Mouse (Mus musculus) heart, postnatal 0 days (tissue): ENCODE results near the gene Ccr7. TPM values are rescaled to one million over a fixed set of nuclear protein-coding genes. Genes with fewer than 3 reads are reported as not detected.

Experiments
- ATAC-seq: fragments of 200-750 bp; cut with Nextera tagmentation; 2 replicates; pipeline ENCODE4 v1.8.0; 2017; ENCODE audit warnings: low read depth, moderate number of reproducible peaks, moderate library complexity; ENCODE audit not compliant: insufficient read depth
- DNase-seq: peaks from one replicate; pipeline ENCODE4 v3.0.0-alpha.2; 2016; ENCODE audit warnings: low spot score
- H3K27ac ChIP-seq: fragments of 300-500 bp; sonication (generic); 2 replicates; pipeline ENCODE4 v1.5.1; 2014; ENCODE audit warnings: low read depth, mild to moderate bottlenecking
- H3K27me3 ChIP-seq: fragments of 300-500 bp; sonication (generic); 2 replicates; pipeline ENCODE4 v1.6.1; 2014; ENCODE audit warnings: low read length, mixed read lengths; ENCODE audit not compliant: control insufficient read depth, insufficient read depth
- H3K36me3 ChIP-seq: fragments of 300-500 bp; sonication (generic); replicated peaks from 2 replicates; pipeline ENCODE4 v1.6.1; 2014; ENCODE audit warnings: low read length, mixed read lengths; ENCODE audit not compliant: control insufficient read depth, insufficient read depth
- H3K4me1 ChIP-seq: fragments of 300-500 bp; sonication (generic); 2 replicates; pipeline ENCODE4 v1.6.1; 2014; ENCODE audit warnings: antibody characterized with exemption; ENCODE audit not compliant: control insufficient read depth, insufficient read depth
- H3K4me2 ChIP-seq: fragments of 300-500 bp; sonication (generic); 2 replicates; pipeline ENCODE4 v1.6.1; 2014; ENCODE audit warnings: low read depth, mild to moderate bottlenecking, low read length, moderate library complexity
- H3K4me3 ChIP-seq: fragments of 300-500 bp; sonication (generic); 2 replicates; pipeline ENCODE4 v1.5.1; 2014; ENCODE audit warnings: low read depth, low read length
- H3K9ac ChIP-seq: fragments of 300-500 bp; sonication (generic); replicated peaks from 2 replicates; pipeline ENCODE4 v1.6.1; 2014; ENCODE audit warnings: low read depth, low read length, mixed read lengths
- H3K9me3 ChIP-seq: fragments of 300-500 bp; sonication (generic); replicated peaks from 2 replicates; pipeline ENCODE4 v1.6.1; 2016; ENCODE audit warnings: low read length; ENCODE audit not compliant: control insufficient read depth
- CTCF ChIP-seq: IDR thresholded peaks from 2 replicates; pipeline ENCODE4 v1.5.1; 2016; ENCODE audit warnings: antibody characterized with exemption, control low read depth, low read depth
- EP300 ChIP-seq: IDR thresholded peaks from 2 replicates; pipeline ENCODE4 v1.6.1; 2016; ENCODE audit warnings: antibody characterized with exemption, low read depth
- WGBS: fragments of 180-500 bp; shearing (Covaris S2); extraction: QIAGEN DNeasy Blood & Tissue Kit; methylation state at CpG from one replicate; pipeline ENCODE4 v1.1.7; 2014; 5-methylcytosine and 5-hydroxymethylcytosine counted together
- polyA plus RNA-seq: library from polyadenylated mRNA; unstranded; fragments of >200 nt; fragmentation: Nextera tagmentation; extraction: Ambion mirVana; gene quantifications from 2 replicates; pipeline ENCODE4 v1.2.1, GENCODE M21; 2015
- total RNA-seq: library from RNA; depleted of rRNA; stranded (reverse); fragments of >200 nt; gene quantifications from 2 replicates; pipeline ENCODE4 v1.2.3, GENCODE M21; 2014; ENCODE audit warnings: low replicate concordance

The Ccr7 gene
- total and polyA plus RNA-seq, 2 experiments from 2014 or later, result 0.11 to 0.73 TPM

DNA sequence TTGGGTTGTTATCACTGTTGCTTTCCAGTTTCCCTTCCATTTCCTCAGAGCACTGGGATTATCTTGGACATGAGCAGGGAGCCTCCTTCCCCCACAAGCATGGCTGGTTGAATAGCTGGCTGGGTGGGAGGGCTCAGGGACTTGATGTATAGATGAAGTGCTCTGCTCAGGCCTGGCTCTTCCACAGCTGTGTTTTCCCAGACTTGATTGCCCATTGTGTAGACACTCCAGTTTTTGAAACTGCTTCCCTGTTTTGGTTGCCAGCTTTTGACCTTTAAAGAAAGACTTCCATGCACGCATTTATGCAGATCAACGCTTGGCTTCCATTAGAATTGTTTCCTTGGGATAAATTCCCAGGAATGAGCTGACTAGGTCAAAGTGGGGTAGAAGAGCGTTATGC lies 32.2 kb downstream of the Ccr7 start:
- Histone ChIP-seq H3K4me1 (peaks cover 19% of the 10 kb centered on the region; the same call in 1 of the 2 replicates), H3K9me3 (no peaks in the 10 kb centered on the region), H3K36me3 (no peaks in the 10 kb centered on the region), H3K4me3 (no peak overlapping the region), H3K27me3 (no peaks in the 10 kb centered on the region), H3K4me2 (no peak overlapping the region), H3K9ac (no peak overlapping the region), H3K27ac (no peak overlapping the region)
- 73% methylated on average over 3 of the region's 3 CpGs for WGBS
- TF ChIP-seq EP300, result no peak
- no peak for TF ChIP-seq CTCF
- no peak for ATAC-seq
- no peak for DNase-seq

DNA sequence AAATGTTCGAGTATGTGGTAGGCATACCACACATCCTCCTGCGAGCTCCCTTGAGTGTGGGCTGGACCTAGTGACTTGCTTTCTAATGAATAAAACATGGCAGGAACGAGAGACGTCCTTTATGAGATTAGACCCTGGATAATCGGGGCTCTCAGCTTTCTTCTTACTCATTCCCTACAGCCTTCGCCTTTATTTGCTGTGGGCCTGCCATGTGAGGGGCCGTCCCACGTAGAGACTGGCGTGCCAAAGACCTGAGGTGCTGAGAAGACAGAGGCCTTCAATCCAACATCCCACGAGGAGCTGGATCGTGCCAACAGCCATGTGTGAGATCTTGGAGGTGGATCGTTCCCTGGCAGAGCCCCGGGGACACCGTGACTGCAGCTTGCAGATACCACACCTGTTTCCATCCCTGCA lies 33.7 kb downstream of the Ccr7 start:
- H3K27me3 ChIP-seq, result no peaks in the 10 kb centered on the region
- DNase-seq (no peak), ATAC-seq (no peak)
- H3K4me1 ChIP-seq, result 0 out of 2 replicates have a peak, but pooled peaks cover 9% of the 10 kb centered on the region
- H3K9ac ChIP-seq, result no peak overlapping the region
- H3K27ac ChIP-seq, result peak overlapping the region; percentile 70; the same call in 1 of the 2 replicates
- H3K9me3 ChIP-seq, result no peaks in the 10 kb centered on the region
- 67% methylated on average over 14 of the region's 14 CpGs for WGBS
- no peak overlapping the region for H3K4me2 ChIP-seq
- TF ChIP-seq CTCF (no peak), EP300 (no peak)
- no peak overlapping the region for H3K4me3 ChIP-seq
- no peaks in the 10 kb centered on the region for H3K36me3 ChIP-seq

GRCm38 (mm10) chr11:99120524-99121217 lies 34.2 kb downstream of the Ccr7 start:
- H3K9ac ChIP-seq, result no peak overlapping the region
- H3K9me3 ChIP-seq, result no peaks in the 10 kb centered on the region
- H3K27me3 ChIP-seq, result no peaks in the 10 kb centered on the region
- WGBS, result 52% methylated on average over 20 of the region's 20 CpGs
- no peak overlapping the region for H3K4me3 ChIP-seq
- no peak overlapping the region for H3K4me2 ChIP-seq
- ATAC-seq, result peak; percentile 33; the same call in 1 of the 2 replicates
- H3K36me3 ChIP-seq, result no peaks in the 10 kb centered on the region
- DNase-seq, result no peak
- TF ChIP-seq EP300, result no peak
- TF ChIP-seq CTCF, result no peak
- H3K4me1 ChIP-seq, result 0 out of 2 replicates have a peak, but pooled peaks cover 3% of the 10 kb centered on the region
- peak overlapping the region; percentile 70 for H3K27ac ChIP-seq

GRCm38 (mm10) chr11:99118963-99119362 lies 35.9 kb downstream of the Ccr7 start:
- Histone ChIP-seq H3K27me3 (no peaks in the 10 kb centered on the region), H3K36me3 (no peaks in the 10 kb centered on the region), H3K27ac (no peak overlapping the region), H3K9ac (no peak overlapping the region), H3K4me3 (no peak overlapping the region), H3K4me1 (0 out of 2 replicates have a peak, but pooled peaks cover 3% of the 10 kb centered on the region), H3K9me3 (no peaks in the 10 kb centered on the region), H3K4me2 (no peak overlapping the region)
- TF ChIP-seq CTCF, result no peak
- TF ChIP-seq EP300, result no peak
- 86% methylated on average over 7 of the region's 7 CpGs for WGBS
- ATAC-seq, result no peak
- no peak for DNase-seq

DNA sequence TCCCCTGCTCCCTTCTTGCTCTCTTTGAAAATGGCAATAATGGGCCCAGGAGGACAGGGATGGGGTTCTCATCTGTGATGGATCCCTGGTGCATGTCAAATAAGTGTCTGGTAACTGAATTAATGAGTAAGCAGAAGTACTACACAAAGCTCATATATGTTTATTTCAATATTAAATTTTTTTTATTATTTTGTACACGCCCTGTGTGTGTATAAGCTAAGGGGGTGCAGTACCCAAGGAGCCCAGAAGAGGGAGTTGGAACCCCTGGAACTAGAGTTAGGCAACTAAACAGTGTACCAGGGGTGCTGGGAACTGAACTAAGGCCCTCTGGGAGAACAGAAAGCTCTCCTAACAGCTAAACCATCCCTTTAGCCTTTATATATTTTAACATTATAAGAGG lies 36.5 kb downstream of the Ccr7 start:
- Histone ChIP-seq H3K4me2 (no peak overlapping the region), H3K9me3 (no peaks in the 10 kb centered on the region), H3K27ac (no peak overlapping the region), H3K9ac (no peak overlapping the region), H3K4me3 (no peak overlapping the region), H3K36me3 (no peaks in the 10 kb centered on the region), H3K27me3 (no peaks in the 10 kb centered on the region), H3K4me1 (0 out of 2 replicates have a peak, but pooled peaks cover 3% of the 10 kb centered on the region)
- WGBS, result 93% methylated on average over 1 of the region's 1 CpGs
- TF ChIP-seq EP300, result no peak
- ATAC-seq, result no peak
- DNase-seq, result no peak

GRCm38 (mm10) chr11:99117907-99118306 lies 37.0 kb downstream of the Ccr7 start:
- Histone ChIP-seq H3K27me3 (no peaks in the 10 kb centered on the region), H3K9me3 (no peaks in the 10 kb centered on the region), H3K4me2 (no peak overlapping the region), H3K4me3 (no peak overlapping the region), H3K4me1 (0 out of 2 replicates have a peak, but pooled peaks cover 4% of the 10 kb centered on the region), H3K36me3 (no peaks in the 10 kb centered on the region), H3K27ac (no peak overlapping the region), H3K9ac (no peak overlapping the region)
- no peak for ATAC-seq
- no peak for TF ChIP-seq CTCF
- no peak for DNase-seq
- WGBS, result 80% methylated on average over 7 of the region's 7 CpGs
